Comparison of ENCODE assay signal across 9 mouse cellular contexts in the genomic region with DNA sequence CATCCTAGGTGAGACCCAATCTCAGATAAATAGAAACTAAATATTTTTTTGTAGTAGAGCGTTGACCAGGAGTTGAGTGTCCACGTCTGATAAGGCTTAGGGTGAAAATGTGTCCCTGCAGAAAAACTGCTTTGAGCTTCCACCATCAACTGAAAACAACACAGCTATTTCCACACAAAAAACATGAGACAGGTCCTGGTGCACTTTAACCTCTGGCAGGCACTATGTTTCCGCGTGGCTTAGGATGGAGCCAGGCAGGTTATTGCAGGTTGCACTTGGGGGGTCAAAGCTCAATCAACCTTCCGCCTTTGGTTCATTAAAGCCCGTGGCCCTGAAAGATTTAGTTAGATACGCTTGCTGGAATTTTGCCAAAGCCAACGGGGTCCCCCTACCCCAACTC. TPM values are rescaled to one million over a fixed set of nuclear protein-coding genes. Genes with fewer than 3 reads are reported as not detected.
DNase-seq lines count a peak whose midpoint lies in the region; ATAC-seq and TF ChIP-seq lines count a peak whose summit lies in the region.
"Had no signal": no experiment of that assay in that cellular context is flagged by ENCODE, and none has a peak within 500 bp of the region (broad histone marks: within the 10 kb centered on the region; RNA-seq: fewer than 3 reads in every experiment).

No protein-coding gene starts in this region.

- no peak overlapping the region for H3K27ac ChIP-seq in stomach, embryonic 14.5 days (ENCODE audit: low read length)
- H3K27ac ChIP-seq in stomach, postnatal 0 days (replicated peaks) = no peak overlapping the region
- peak overlapping the region; percentile 86 for H3K27ac ChIP-seq in liver, adult 2 months (replicated peaks; ENCODE audit: insufficient read depth, low read depth, low read length)

- no peak for ATAC-seq in stomach, embryonic 14.5 days (ENCODE audit: insufficient number of reproducible peaks, insufficient read depth, low FRiP score, low read depth)
- ATAC-seq in stomach, postnatal 0 days (ENCODE audit: low FRiP score, low TSS enrichment) = no peak

- TF ChIP-seq CTCF in stomach, postnatal 0 days (IDR thresholded peaks at IDR 0.05; ENCODE audit: low read depth) = no peak
- no peak for TF ChIP-seq CTCF in liver, adult 2 months (IDR thresholded peaks at IDR 0.05; ENCODE audit: low read depth, low read length)

- H3K4me1 ChIP-seq in stomach, embryonic 14.5 days (ENCODE audit: control insufficient read depth, insufficient read depth, low read length) = peaks cover 19% of the 10 kb centered on the region
- H3K4me1 ChIP-seq in stomach, postnatal 0 days (replicated peaks; ENCODE audit: control insufficient read depth, insufficient read depth) = no peaks in the 10 kb centered on the region
- H3K4me1 ChIP-seq in liver, adult 2 months (ENCODE audit: control insufficient read depth, insufficient read depth, low read length) = peaks cover 29% of the 10 kb centered on the region

- no peaks in the 10 kb centered on the region for H3K27me3 ChIP-seq in stomach, embryonic 14.5 days (ENCODE audit: control insufficient read depth, insufficient read depth, low read length)
- H3K27me3 ChIP-seq in stomach, postnatal 0 days (ENCODE audit: control insufficient read depth, insufficient read depth, low read length) = no peaks in the 10 kb centered on the region
- no peaks in the 10 kb centered on the region for H3K27me3 ChIP-seq in liver, adult 2 months (ENCODE audit: control insufficient read depth, insufficient read depth, low read length)

- peaks cover 35% of the 10 kb centered on the region for H3K79me2 ChIP-seq in liver, adult 2 months (ENCODE audit: control insufficient read depth, insufficient read depth, low read length)

- H3K9ac ChIP-seq in stomach, embryonic 14.5 days (replicated peaks; ENCODE audit: low read depth, low read length) = no peak overlapping the region
- no peak overlapping the region for H3K9ac ChIP-seq in stomach, postnatal 0 days (ENCODE audit: low read length)
- H3K9ac ChIP-seq in liver, adult 2 months (ENCODE audit: low read depth, low read length) = peak overlapping the region; percentile 25; the same call in 1 of the 2 replicates

- 64% methylated on average over 8 of the region's 8 CpGs for WGBS in stomach, embryonic 14.5 days
- 50% methylated on average over 8 of the region's 8 CpGs for WGBS in stomach, postnatal 0 days
- 23% methylated on average over 8 of the region's 8 CpGs for WGBS in liver, adult 2 months

- TF ChIP-seq EP300 in stomach, postnatal 0 days (optimal IDR thresholded peaks at IDR 0.05) = no peak

- H3K36me3 ChIP-seq in stomach, embryonic 14.5 days (ENCODE audit: control insufficient read depth, insufficient read depth, low read length) = no peaks in the 10 kb centered on the region
- H3K36me3 ChIP-seq in stomach, postnatal 0 days (ENCODE audit: control insufficient read depth, insufficient read depth, low read length) = no peaks in the 10 kb centered on the region
- no peaks in the 10 kb centered on the region for H3K36me3 ChIP-seq in liver, adult 2 months (ENCODE audit: control insufficient read depth, insufficient read depth, low read length)

- H3K4me2 ChIP-seq in stomach, embryonic 14.5 days (replicated peaks; ENCODE audit: low read depth, low read length) = peak overlapping the region; percentile 67; the same call in 1 of the 2 replicates
- H3K4me2 ChIP-seq in stomach, postnatal 0 days (replicated peaks; ENCODE audit: low read depth) = no peak overlapping the region

- peak; percentile 61 for DNase-seq in cerebellum, adult 9-10 months
- DNase-seq in cerebellum, postnatal 36 days = no peak
- no peak for DNase-seq in stomach, postnatal 0 days (ENCODE audit: low spot score)
- peak; percentile 98 for DNase-seq in liver, adult 2 months (ENCODE audit: extremely low read depth, low read depth, low spot score)
- DNase-seq in natural killer cell, adult 2 months (ENCODE audit: low spot score in 2 of 2) = no peak
- DNase-seq in layer of hippocampus, adult 11-12 months (ENCODE audit: low spot score) = no peak
- no peak for DNase-seq in thymus, postnatal 36 days
- DNase-seq: thymus, adult 2 months had no signal

- no peaks in the 10 kb centered on the region for H3K9me3 ChIP-seq in stomach, embryonic 14.5 days (ENCODE audit: control insufficient read depth, low read depth, low read length)
- H3K9me3 ChIP-seq in stomach, postnatal 0 days (ENCODE audit: control insufficient read depth, low read length) = no peaks in the 10 kb centered on the region

- no peak for TF ChIP-seq POLR2A in liver, adult 2 months (IDR thresholded peaks at IDR 0.05; ENCODE audit: extremely low read depth, insufficient read depth, low read length)

- H3K4me3 ChIP-seq in stomach, embryonic 14.5 days (ENCODE audit: low read depth, low read length) = no peak overlapping the region
- no peak overlapping the region for H3K4me3 ChIP-seq in stomach, postnatal 0 days (ENCODE audit: low read depth, low read length)
- H3K4me3 ChIP-seq in liver, adult 2 months (ENCODE audit: insufficient read depth, low read depth, low read length) = no peak overlapping the region

RNA-seq across cellular contexts. Expression of a gene that starts 1.1 kb away (rescaled TPM):
- 22.0 and 24.8 TPM in 2 replicates for polyA plus RNA-seq in stomach, embryonic 14.5 days (2014; fragmentation: Nextera tagmentation; extraction: Ambion mirVana)
- 23.1 and 24.2 TPM in 2 replicates for polyA plus RNA-seq in stomach, postnatal 0 days (2015; fragmentation: Nextera tagmentation; extraction: Ambion mirVana)
- 23.0 and 27.9 TPM in 2 replicates for total RNA-seq in liver, adult 2 months (2014; rRNA removed)
- 14.7 and 16.2 TPM in 2 replicates for polyA plus RNA-seq in liver, adult 2 months (2012; rRNA removed)

RNA-seq across cellular contexts. Expression of a gene that starts 2.9 kb away (rescaled TPM):
- polyA plus RNA-seq in stomach, embryonic 14.5 days (2014; fragmentation: Nextera tagmentation; extraction: Ambion mirVana) = 41.0 and 47.6 TPM in 2 replicates
- 42.2 and 46.9 TPM in 2 replicates for polyA plus RNA-seq in stomach, postnatal 0 days (2015; fragmentation: Nextera tagmentation; extraction: Ambion mirVana)
- total RNA-seq in liver, adult 2 months (2014; rRNA removed) = 59.9 and 61.4 TPM in 2 replicates
- 77.1 and 82.8 TPM in 2 replicates for polyA plus RNA-seq in liver, adult 2 months (2012; rRNA removed)

Comparison
In these comparisons a context has a peak if more than half of its experiments do, and no peak if none do; other contexts are left out.
1. DNase-seq: peak in cerebellum, adult 9-10 months (single experiment) and liver, adult 2 months (single experiment); none in cerebellum, postnatal 36 days (0 of 2), stomach, postnatal 0 days (single experiment), natural killer cell, adult 2 months (0 of 2), layer of hippocampus, adult 11-12 months (single experiment) and thymus, postnatal 36 days (0 of 2).